Mouse (Mus musculus) olfactory bulb, adult 2 months (tissue): ENCODE results near the gene Mapkap1. TPM values are rescaled to one million over a fixed set of nuclear protein-coding genes. Genes with fewer than 3 reads are reported as not detected.
"Not testable (repeated sequence)": the region's sequence is repeated elsewhere in the genome, so short reads cannot be mapped to it uniquely, and the experiment has no call there.

Experiments
- H3K27ac ChIP-seq: fragments of 200-500 bp; 2 replicates; pipeline ENCODE4 v1.5.1; 2012; ENCODE audit warnings: low read depth, low read length; ENCODE audit not compliant: insufficient read depth
- H3K4me1 ChIP-seq: fragments of 200-500 bp; 2 replicates; pipeline ENCODE4 v1.6.1; 2012; ENCODE audit warnings: low read length; ENCODE audit not compliant: control insufficient read depth, insufficient read depth
- H3K4me3 ChIP-seq: fragments of 200-500 bp; 2 replicates; pipeline ENCODE4 v1.5.1; 2012; ENCODE audit warnings: mild to moderate bottlenecking, low read depth, low read length, moderate library complexity; ENCODE audit not compliant: insufficient read depth
- CTCF ChIP-seq: fragments of 200-500 bp; IDR thresholded peaks from 2 replicates; pipeline ENCODE4 v1.5.1; 2012; ENCODE audit warnings: low read depth, mild to moderate bottlenecking, low read length, moderate library complexity; ENCODE audit not compliant: insufficient read depth
- POLR2A ChIP-seq: fragments of 200-500 bp; IDR thresholded peaks from 2 replicates; pipeline ENCODE4 v1.6.1; 2012; ENCODE audit warnings: mild to moderate bottlenecking, low read depth, low read length, moderate library complexity; ENCODE audit not compliant: insufficient read depth
- WGBS: fragments of 180-500 bp; shearing (Covaris S2); methylation state at CpG from one replicate; pipeline ENCODE4 v1.1.7; 2018; 5-methylcytosine and 5-hydroxymethylcytosine counted together
- polyA plus RNA-seq: library from polyadenylated mRNA; stranded (reverse); fragments of >200 nt; gene quantifications from 2 replicates; pipeline ENCODE4 v1.2.4, GENCODE M21; 2012; ENCODE audit warnings: low replicate concordance; ENCODE audit not compliant: missing spikeins, insufficient read depth, insufficient read length

The Mapkap1 gene
- polyA plus RNA-seq, 1 experiment = not detected

GRCm38 (mm10) chr2:34473775-34474174 is 67.2 kb downstream of the Mapkap1 start:
- TF ChIP-seq CTCF (no peak), POLR2A (no peak)
- 71% methylated on average over 3 of the region's 3 CpGs for WGBS
- no peak overlapping the region for H3K27ac ChIP-seq

GRCm38 (mm10) chr2:34481401-34481800 is 74.8 kb downstream of the Mapkap1 start:
- WGBS = 61% methylated on average over 4 of the region's 4 CpGs

More at GRCm38 (mm10) chr2:34473775-34474174, 67.2 kb downstream of the Mapkap1 start:
- Histone ChIP-seq H3K4me1 (peaks cover 4% of the 10 kb centered on the region; the same call in 1 of the 2 replicates), H3K4me3 (no peak overlapping the region)

GRCm38 (mm10) chr2:34482102-34482501 is 75.5 kb downstream of the Mapkap1 start:
- WGBS = 91% methylated on average over 3 of the region's 3 CpGs
- Histone ChIP-seq H3K27ac (no peak overlapping the region), H3K4me3 (no peak overlapping the region), H3K4me1 (peaks cover 7% of the 10 kb centered on the region)
- no peak for TF ChIP-seq CTCF
- TF ChIP-seq POLR2A = no peak

More at GRCm38 (mm10) chr2:34481401-34481800, 74.8 kb downstream of the Mapkap1 start:
- Histone ChIP-seq H3K27ac (no peak overlapping the region), H3K4me3 (no peak overlapping the region), H3K4me1 (peaks cover 7% of the 10 kb centered on the region)
- no peak for TF ChIP-seq POLR2A
- no peak for TF ChIP-seq CTCF

GRCm38 (mm10) chr2:34482531-34482930 is 76.0 kb downstream of the Mapkap1 start:
- WGBS = 78% methylated on average over 3 of the region's 3 CpGs
- Histone ChIP-seq H3K27ac (no peak overlapping the region), H3K4me1 (peaks cover 7% of the 10 kb centered on the region), H3K4me3 (no peak overlapping the region)
- TF ChIP-seq POLR2A (no peak), CTCF (no peak)

- Histone ChIP-seq H3K27ac (no peak overlapping the region), H3K4me1 (peaks cover 8% of the 10 kb centered on the region), H3K4me3 (no peak overlapping the region)
- TF ChIP-seq CTCF = no peak
- TF ChIP-seq POLR2A = no peak
- WGBS = 90% methylated on average over 7 of the region's 7 CpGs
Observed at GRCm38 (mm10) chr2:34487281-34487680, 80.7 kb downstream of the Mapkap1 start.

GRCm38 (mm10) chr2:34503975-34504730 is 97.6 kb downstream of the Mapkap1 start:
- no peaks in the 10 kb centered on the region for H3K4me1 ChIP-seq
- no peak overlapping the region for H3K27ac ChIP-seq
- WGBS = 55% methylated on average over 3 of the region's 3 CpGs
- H3K4me3 ChIP-seq = no peak overlapping the region
- TF ChIP-seq CTCF (no peak), POLR2A (no peak)

GRCm38 (mm10) chr2:34506162-34506561 is 99.6 kb downstream of the Mapkap1 start:
- not testable (repeated sequence) for H3K27ac ChIP-seq, H3K4me3 ChIP-seq, H3K4me1 ChIP-seq
- WGBS = 98% methylated on average over 2 of the region's 2 CpGs

GRCm38 (mm10) chr2:34509856-34510255 is 103.3 kb downstream of the Mapkap1 start:
- no peak overlapping the region for H3K27ac ChIP-seq
- TF ChIP-seq CTCF = no peak
- no peak for TF ChIP-seq POLR2A
- H3K4me3 ChIP-seq = no peak overlapping the region
- H3K4me1 ChIP-seq = peaks cover 3% of the 10 kb centered on the region; the same call in 1 of the 2 replicates
- 77% methylated on average over 5 of the region's 5 CpGs for WGBS

- 93% methylated on average over 5 of the region's 5 CpGs for WGBS
- Histone ChIP-seq H3K4me3 (no peak overlapping the region), H3K27ac (no peak overlapping the region), H3K4me1 (no peaks in the 10 kb centered on the region)
- no peak for TF ChIP-seq POLR2A
- TF ChIP-seq CTCF = no peak
Observed at GRCm38 (mm10) chr2:34515263-34515662, 108.7 kb downstream of the Mapkap1 start.
